Mouse (Mus musculus) testis, adult 2 months (tissue): ENCODE measurements around the gene Saa3. TPM values are rescaled to one million over a fixed set of nuclear protein-coding genes. Genes with fewer than 3 reads are reported as not detected.

ENCODE experiments used
- H3K27ac ChIP-seq: fragments of 200-500 bp; 2 replicates; pipeline ENCODE4 v1.5.1; 2012; ENCODE audit warnings: low read depth, low read length; ENCODE audit not compliant: control insufficient read depth, insufficient read depth
- H3K27me3 ChIP-seq: fragments of 200-500 bp; 2 replicates; pipeline ENCODE4 v1.6.1; 2012; ENCODE audit warnings: mild to moderate bottlenecking, low read length, moderate library complexity; ENCODE audit not compliant: control insufficient read depth, insufficient read depth
- H3K36me3 ChIP-seq: fragments of 200-500 bp; 2 replicates; pipeline ENCODE4 v1.6.1; 2012; ENCODE audit warnings: mild to moderate bottlenecking, low read length; ENCODE audit not compliant: control insufficient read depth, insufficient read depth
- H3K4me1 ChIP-seq: fragments of 200-500 bp; 2 replicates; pipeline ENCODE4 v1.6.1; 2012; ENCODE audit warnings: low read length; ENCODE audit not compliant: control insufficient read depth, insufficient read depth
- H3K4me3 ChIP-seq: fragments of 200-500 bp; 2 replicates; pipeline ENCODE4 v1.5.1; 2012; ENCODE audit warnings: low read depth, mild to moderate bottlenecking, low read length, moderate library complexity, mixed read lengths; ENCODE audit not compliant: control insufficient read depth
- CTCF ChIP-seq: fragments of 200-500 bp; IDR thresholded peaks from 2 replicates; pipeline ENCODE4 v1.5.1; 2012; ENCODE audit warnings: low read depth, mild to moderate bottlenecking, inconsistent platforms, low read length, moderate library complexity; ENCODE audit not compliant: control insufficient read depth, insufficient read depth, insufficient replicate concordance
- POLR2A ChIP-seq: fragments of 200-500 bp; IDR thresholded peaks from 2 replicates; pipeline ENCODE4 v1.6.1; 2012; ENCODE audit warnings: low read depth, mild to moderate bottlenecking, inconsistent platforms, low read length, moderate library complexity; ENCODE audit not compliant: control insufficient read depth
- polyA plus RNA-seq: library from polyadenylated mRNA; depleted of rRNA; stranded (reverse); fragments of >200 nt; gene quantifications from 2 replicates; pipeline ENCODE4 v1.2.3, GENCODE M21; 2012

Saa3 gene
- polyA plus RNA-seq, 1 experiment: not detected

DNA sequence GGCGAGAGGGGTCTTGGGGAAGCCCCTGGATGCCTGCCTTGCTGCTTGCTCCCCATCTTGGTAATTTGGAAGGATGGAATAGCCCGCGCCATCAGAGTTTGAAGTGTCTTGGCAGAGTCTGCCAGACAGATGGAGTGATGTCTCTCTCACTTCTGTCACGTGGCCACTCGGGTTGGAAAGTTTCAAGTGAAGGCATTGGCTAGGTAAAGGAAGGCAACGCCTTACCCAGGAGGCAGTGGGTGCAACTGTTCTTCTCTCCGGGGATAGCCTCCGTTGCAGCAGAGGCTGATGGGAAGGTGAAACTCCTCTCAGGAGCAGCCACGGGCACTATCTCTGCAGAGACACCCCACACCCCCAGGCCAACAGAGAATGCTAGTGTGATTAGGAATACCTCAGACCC is 5.0 kb upstream of the Saa3 start:
- no peak overlapping the region for H3K4me3 ChIP-seq
- TF ChIP-seq POLR2A (no peak), CTCF (no peak)
- H3K36me3 ChIP-seq: no peaks in the 10 kb centered on the region
- no peak overlapping the region for H3K27ac ChIP-seq
- no peaks in the 10 kb centered on the region; the same call in none of the 2 replicates for H3K4me1 ChIP-seq
- H3K27me3 ChIP-seq: no peaks in the 10 kb centered on the region

DNA sequence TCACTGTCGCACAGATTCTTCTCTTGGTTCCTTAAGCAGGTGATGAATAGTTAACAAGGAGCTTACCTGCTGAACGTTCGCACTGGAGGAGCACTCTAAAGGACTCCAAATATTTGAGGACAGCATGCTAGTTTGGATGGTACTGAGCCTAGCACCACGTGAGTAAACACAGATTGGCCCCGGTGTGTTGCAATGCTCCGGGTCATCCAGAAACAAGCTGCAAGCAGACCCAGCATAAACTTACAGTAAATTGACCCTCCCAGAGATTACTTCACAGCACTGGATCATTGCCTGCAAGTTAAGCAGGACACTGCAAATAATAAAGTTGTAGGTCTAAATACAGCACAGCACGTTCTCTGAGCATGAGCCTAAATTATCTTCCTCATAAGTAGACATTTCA is 4.0 kb upstream of the Saa3 start:
- Histone ChIP-seq H3K27ac (no peak overlapping the region), H3K4me3 (no peak overlapping the region), H3K36me3 (no peaks in the 10 kb centered on the region), H3K27me3 (no peaks in the 10 kb centered on the region), H3K4me1 (no peaks in the 10 kb centered on the region; the same call in none of the 2 replicates)
- no peak for TF ChIP-seq POLR2A

DNA sequence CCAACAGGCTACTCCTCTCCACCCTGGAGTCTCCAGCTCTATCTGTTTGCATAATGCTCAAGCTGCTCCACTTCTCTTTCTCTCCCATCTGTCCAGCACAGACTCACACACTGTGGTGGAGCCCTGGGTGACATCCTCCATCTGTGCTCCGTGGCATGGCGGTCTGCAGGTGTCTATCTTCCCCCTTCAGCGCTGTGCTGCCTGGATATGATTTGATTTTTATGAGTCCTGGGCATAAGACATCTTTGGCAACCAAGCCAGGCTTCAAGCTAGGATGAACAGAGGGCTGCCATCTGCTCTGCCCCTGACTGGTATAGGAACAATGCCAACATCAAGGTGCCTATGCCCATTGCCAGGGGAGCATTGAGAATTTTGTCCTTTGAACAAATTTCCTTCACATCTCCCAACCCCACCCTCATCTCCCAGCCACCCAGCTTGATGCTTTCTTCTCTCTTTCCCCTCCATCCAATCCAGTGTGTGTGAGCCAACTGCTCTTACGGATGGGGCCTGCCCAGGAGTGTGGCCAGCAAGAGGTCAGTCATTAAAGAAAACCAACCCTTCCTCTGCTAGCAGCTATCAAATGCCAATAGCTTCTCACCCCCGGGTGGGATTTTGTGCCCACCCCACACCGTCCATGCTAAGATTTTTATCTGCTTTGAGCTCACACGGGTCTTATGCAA is 3.2 kb upstream of the Saa3 start:
- H3K4me1 ChIP-seq: no peaks in the 10 kb centered on the region; the same call in none of the 2 replicates
- no peaks in the 10 kb centered on the region for H3K27me3 ChIP-seq
- TF ChIP-seq POLR2A (no peak), CTCF (no peak)
- H3K36me3 ChIP-seq: no peaks in the 10 kb centered on the region
- H3K4me3 ChIP-seq: no peak overlapping the region
- no peak overlapping the region for H3K27ac ChIP-seq

DNA sequence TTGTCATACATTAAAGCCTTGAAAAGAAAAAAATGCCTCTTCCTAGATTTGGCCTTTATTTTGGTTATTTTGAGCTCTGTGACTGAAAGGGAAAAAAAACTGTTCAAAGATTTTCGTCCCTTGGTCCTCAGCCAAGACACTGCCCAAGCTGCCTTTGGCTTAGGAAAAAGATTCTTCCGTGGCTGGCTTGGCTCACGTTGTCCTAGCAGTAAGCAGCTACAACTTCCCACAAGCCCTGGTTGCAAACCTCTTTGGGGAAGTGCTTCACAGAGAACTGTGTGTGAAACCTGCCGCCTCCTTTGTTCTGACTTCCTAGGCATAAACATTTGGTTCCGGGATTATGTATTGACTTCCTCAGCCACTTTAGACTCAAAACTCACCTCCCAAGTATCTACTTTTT is 1.4 kb upstream of the Saa3 start:
- Histone ChIP-seq H3K27me3 (no peaks in the 10 kb centered on the region), H3K36me3 (no peaks in the 10 kb centered on the region), H3K4me1 (no peaks in the 10 kb centered on the region; the same call in none of the 2 replicates), H3K4me3 (no peak overlapping the region), H3K27ac (no peak overlapping the region)
- no peak for TF ChIP-seq CTCF
- no peak for TF ChIP-seq POLR2A

DNA sequence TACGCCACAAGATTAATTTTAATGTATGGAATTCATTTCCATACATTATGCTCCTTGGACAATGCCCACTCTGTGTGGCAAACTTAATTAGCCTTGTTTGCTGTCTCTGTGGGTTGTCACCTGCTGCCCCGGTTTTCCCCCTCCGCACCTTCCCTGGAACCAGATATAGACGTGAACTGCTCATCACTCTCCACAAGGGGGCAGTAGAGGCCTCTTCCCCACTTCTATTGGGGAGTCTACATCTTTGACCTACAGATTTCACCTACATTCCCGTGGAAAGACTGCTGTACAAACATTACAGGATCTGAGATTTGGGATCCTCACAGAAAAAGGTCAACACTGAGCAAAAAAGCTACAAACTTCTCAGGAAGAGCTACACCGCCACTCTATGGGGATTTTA is 982 bp downstream of the Saa3 start:
- TF ChIP-seq CTCF (peak; percentile 72; the same call in 1 of the 2 replicates), POLR2A (no peak)
- Histone ChIP-seq H3K4me1 (no peaks in the 10 kb centered on the region; the same call in 1 of the 2 replicates), H3K36me3 (no peaks in the 10 kb centered on the region), H3K27ac (no peak overlapping the region), H3K27me3 (no peaks in the 10 kb centered on the region), H3K4me3 (no peak overlapping the region)

DNA sequence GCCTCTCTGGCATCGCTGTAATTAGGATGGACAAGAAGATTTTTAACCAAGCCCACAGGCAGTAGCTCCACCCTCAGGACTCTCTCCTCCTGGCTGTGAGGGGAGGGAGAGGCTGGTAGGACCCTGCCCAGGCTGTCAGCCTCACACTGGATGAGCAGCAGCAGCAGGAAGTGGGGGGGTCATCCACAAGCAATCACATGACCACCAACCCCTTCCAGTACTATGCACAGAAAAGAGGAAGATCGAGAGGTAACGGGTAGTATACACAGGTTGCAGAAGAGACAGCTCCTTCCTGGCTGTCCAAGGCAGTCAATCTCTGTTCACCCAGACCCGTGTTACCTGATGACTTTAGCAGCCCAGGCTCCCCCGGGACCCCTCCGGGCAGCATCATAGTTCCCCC is 3.2 kb downstream of the Saa3 start:
- Histone ChIP-seq H3K4me1 (no peaks in the 10 kb centered on the region; the same call in 1 of the 2 replicates), H3K4me3 (no peak overlapping the region), H3K27me3 (no peaks in the 10 kb centered on the region), H3K27ac (no peak overlapping the region), H3K36me3 (no peaks in the 10 kb centered on the region; the same call in none of the 2 replicates)
- no peak for TF ChIP-seq POLR2A
- no peak for TF ChIP-seq CTCF

DNA sequence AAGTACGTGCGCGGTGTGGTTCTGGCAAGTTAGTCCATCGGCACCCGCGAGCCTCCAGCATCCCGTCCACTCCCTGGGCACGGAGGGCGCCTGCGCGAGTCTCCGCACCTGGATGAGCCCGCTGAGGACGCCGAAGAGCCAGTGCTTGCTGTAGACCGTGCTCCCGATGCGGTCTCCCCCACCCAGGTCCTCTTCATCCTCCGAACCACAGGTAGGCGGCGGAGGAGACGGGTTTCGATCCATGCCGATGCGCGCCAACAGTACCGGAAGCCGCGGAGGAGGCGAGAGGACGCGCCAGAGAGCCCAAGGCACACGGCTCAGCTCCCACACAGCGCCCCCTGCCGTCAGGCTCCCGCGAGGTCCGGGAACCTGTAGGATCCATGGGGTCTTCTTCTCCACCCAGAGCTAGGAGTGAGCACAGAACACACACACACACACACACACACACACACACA is 5.1 kb downstream of the Saa3 start, which contains the start of gene Saal1:
Gene Saal1 (minus strand): TSS at position 291 of the 455 bp plus-strand sequence.
- H3K27ac ChIP-seq: peak within 1 kb of the TSS; percentile 96
- no peaks in the 10 kb centered on the region; the same call in none of the 2 replicates for H3K36me3 ChIP-seq
- H3K4me1 ChIP-seq: no peaks in the 10 kb centered on the region; the same call in 1 of the 2 replicates
- no peaks in the 10 kb centered on the region for H3K27me3 ChIP-seq
- H3K4me3 ChIP-seq: peak within 1 kb of the TSS; percentile 99
- peak; percentile 67 for TF ChIP-seq POLR2A
- TF ChIP-seq CTCF: peak; percentile 96
